Mouse (Mus musculus) adrenal gland, adult 8-10 months (tissue): Measurements from ENCODE around the gene Srcin1. TPM values are rescaled to one million over a fixed set of nuclear protein-coding genes. Genes with fewer than 3 reads are reported as not detected.

Experiments
- DNase-seq: peaks from one replicate; pipeline ENCODE4 v3.0.0; 2022
- total RNA-seq, 4 experiments: library from RNA; stranded (reverse); gene quantifications; 2 replicates each; pipeline ENCODE4 v1.2.4; 2022

Srcin1 gene
- total RNA-seq, 4 experiments from 2014 or later: 10.7 to 37.6 (median 19.9) TPM

GRCm38 (mm10) chr11:97552151-97552550 is 23.8 kb downstream of the Srcin1 start:
- no peak for DNase-seq

GRCm38 (mm10) chr11:97548757-97549156 is 27.2 kb downstream of the Srcin1 start:
- no peak for DNase-seq

- no peak for DNase-seq
These were observed 27.9 kb downstream of the Srcin1 start for GRCm38 (mm10) chr11:97547957-97548706.

GRCm38 (mm10) chr11:97546804-97547411 is 29.1 kb downstream of the Srcin1 start:
- DNase-seq: no peak

- DNase-seq: no peak
These were observed 30.0 kb downstream of the Srcin1 start for GRCm38 (mm10) chr11:97545808-97546560.

- no peak for DNase-seq
These were observed 32.1 kb downstream of the Srcin1 start for GRCm38 (mm10) chr11:97543883-97544282.

- no peak for DNase-seq
These were observed 32.7 kb downstream of the Srcin1 start for GRCm38 (mm10) chr11:97543181-97543733.

GRCm38 (mm10) chr11:97542171-97543150 is 33.5 kb downstream of the Srcin1 start:
- DNase-seq: no peak

- no peak for DNase-seq
These were observed 35.4 kb downstream of the Srcin1 start for GRCm38 (mm10) chr11:97540604-97541003.

GRCm38 (mm10) chr11:97540136-97540535 is 35.9 kb downstream of the Srcin1 start:
- DNase-seq: no peak

GRCm38 (mm10) chr11:97539622-97540021 is 36.4 kb downstream of the Srcin1 start:
- DNase-seq: no peak

- DNase-seq: no peak
These were observed 38.4 kb downstream of the Srcin1 start for GRCm38 (mm10) chr11:97537580-97538089.

- no peak for DNase-seq
These were observed 39.0 kb downstream of the Srcin1 start for GRCm38 (mm10) chr11:97536835-97537579.

GRCm38 (mm10) chr11:97536083-97536747 is 39.8 kb downstream of the Srcin1 start:
- DNase-seq: no peak

GRCm38 (mm10) chr11:97535660-97536059 is 40.3 kb downstream of the Srcin1 start:
- DNase-seq: no peak

GRCm38 (mm10) chr11:97535308-97535630 is 40.7 kb downstream of the Srcin1 start:
- DNase-seq: no peak

GRCm38 (mm10) chr11:97534442-97535307 is 41.3 kb downstream of the Srcin1 start:
- no peak for DNase-seq

- no peak for DNase-seq
These were observed 42.3 kb downstream of the Srcin1 start for GRCm38 (mm10) chr11:97533653-97534052.

GRCm38 (mm10) chr11:97532950-97533582 is 42.9 kb downstream of the Srcin1 start:
- DNase-seq: no peak
